Mouse (Mus musculus) hematopoietic stem cell, adult 5-6 weeks (primary cell): ENCODE data around the gene Rrp12. TPM values are rescaled to one million over a fixed set of nuclear protein-coding genes. Genes with fewer than 3 reads are reported as not detected.
"Not testable (repeated sequence)": the region's sequence is repeated elsewhere in the genome, so short reads cannot be mapped to it uniquely, and the experiment has no call there.

Experiments used
- ATAC-seq, 2 experiments: fragments of 125-278 bp in 1 of 2; replicated peaks in 1 of 2; 2 replicates each; pipeline ENCODE4 v1.8.0; 2016 to 2017; ENCODE audit warnings: inconsistent platforms in 2 of 2, mild to moderate bottlenecking in 2 of 2, moderate number of reproducible peaks in 2 of 2, low read depth in 1 of 2, moderate TSS enrichment in 1 of 2; ENCODE audit not compliant: low FRiP score in 2 of 2, poor library complexity in 2 of 2, severe bottlenecking in 2 of 2, insufficient read depth in 1 of 2, low TSS enrichment in 1 of 2
- total RNA-seq: library from RNA; stranded (forward); fragments of 172-1452, 232-1000 nt; gene quantifications from 2 replicates; pipeline ENCODE4 v1.2.3, GENCODE M21; 2017

Gene Rrp12
- total RNA-seq, 1 experiment from 2014 or later: 18.9 TPM

DNA sequence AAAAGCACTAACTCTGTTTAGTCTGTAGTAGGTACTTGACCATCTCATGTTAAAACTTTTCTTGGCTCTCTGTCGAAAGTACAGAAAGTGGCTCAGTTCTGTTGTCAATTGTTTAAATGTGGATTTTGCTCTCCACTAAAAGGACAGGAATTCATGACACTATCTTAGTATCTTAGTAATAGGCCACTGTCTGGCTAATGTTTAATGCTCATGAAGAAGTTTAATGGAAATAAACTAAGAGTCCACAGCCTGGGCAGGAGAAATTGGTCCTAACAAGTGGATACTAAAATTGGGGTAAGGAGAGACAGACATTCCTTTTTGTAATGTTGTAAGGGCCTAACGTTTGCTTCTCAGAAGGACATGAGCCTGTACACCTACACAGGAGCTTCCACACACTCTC, 14.4 kb upstream of the Rrp12 start:
- ATAC-seq: no peak

DNA sequence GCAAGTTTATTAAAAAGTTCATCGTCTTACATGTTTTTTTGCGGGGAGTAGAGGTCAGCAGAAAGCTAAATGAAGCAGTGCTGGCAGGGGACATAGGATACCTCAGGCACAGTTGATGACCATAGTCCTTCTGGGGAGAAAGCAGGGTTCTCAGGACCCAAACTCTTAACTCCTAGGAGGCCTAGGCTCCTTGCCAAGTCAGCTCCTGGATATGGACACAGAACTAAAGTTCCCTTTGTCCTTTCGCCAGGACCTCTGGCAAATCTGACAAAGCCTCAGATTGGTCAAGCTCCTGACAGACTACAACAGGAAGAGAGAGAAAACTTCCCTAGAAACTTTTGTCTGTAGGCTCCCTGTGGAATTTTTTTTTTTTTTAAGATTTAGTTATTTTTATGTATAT, 12.8 kb upstream of the Rrp12 start:
- ATAC-seq: no peak

DNA sequence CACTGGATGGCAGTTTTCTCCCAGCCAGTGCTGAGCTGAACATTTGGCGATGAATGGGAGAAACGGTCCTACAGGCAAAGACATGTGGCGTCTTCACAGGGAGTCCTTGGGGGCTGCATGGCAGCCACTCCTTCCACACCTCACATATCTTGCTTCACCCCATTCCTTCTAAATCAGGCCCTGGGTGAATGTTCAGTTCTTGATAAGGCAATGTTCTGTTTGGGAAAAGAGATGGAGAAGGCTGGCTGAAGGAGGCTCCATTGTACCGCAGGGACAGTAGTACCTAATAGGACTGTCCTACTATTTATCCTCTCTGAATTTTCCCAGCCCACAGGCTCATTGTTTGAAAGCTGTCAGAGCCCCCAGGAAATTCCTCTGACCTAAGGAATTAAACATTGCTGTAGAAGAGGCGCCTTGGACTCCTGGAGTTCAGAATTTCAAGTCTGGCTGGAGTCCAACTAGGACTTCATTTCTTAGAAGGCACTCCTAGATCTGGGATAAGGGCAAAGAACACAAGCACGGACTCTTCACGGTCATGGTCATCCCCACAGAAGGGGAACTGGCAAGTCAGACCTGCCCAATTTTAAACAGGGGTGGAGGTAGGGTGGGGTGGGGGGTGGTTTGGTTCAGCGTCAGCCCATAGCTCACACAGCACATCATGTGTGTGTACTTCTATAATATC, 11.2 kb upstream of the Rrp12 start:
- ATAC-seq: no peak

DNA sequence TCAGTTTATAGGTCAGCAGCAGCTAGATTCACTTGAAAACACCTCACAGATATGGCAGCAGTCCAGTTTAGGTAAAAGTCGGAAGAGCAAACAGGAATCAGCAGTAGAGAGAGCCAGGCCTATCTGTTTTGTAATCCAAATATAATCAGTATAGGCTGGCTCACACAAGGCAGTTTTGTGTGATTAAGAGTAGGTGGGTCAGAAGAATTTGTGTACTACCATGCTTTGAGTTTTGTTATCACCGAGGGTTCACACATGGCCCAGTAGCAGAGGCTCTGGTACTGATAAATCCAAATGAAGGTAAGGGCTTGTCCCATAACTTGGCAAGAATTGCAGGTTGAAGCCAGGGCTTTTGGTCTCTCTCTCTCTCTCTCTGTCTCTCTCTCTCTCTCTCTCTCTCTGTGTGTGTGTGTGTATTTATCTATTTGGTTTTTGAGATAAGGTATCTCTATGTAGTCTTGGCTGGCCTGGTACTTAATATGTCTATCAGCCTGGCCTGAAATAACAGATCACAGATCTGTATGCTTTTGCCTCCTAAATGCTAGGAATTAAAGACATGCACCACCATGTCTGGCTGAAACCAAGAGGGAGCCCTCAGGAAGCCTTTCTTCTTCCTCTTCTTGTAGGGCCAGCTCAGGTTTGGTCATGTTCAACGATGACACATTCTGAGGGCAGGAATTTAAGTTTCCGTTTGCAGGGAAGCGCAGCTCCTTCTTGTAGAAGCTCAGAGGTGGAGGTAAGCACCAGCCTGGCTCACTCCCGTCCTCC, 10.5 kb upstream of the Rrp12 start:
- no peak for ATAC-seq

DNA sequence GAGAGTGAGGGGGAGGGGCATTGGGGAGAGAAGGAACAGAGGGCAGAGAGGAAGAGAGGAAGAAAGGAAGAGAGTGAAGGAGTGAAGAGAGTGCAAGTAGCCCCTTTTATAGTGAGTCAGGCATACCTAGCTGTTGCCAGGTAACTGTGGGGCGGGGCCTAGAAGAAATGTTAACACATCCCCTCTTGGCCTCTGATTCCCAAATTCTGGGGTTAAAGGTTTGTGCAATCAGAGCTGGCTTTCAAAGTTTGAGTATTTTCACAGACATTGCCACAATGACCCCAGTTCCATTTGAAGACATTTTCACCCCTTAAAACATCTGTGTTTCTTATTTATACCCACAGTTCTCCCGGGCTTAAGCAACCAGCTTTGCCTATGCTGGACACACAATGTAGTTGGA, 9.3 kb upstream of the Rrp12 start:
- no peak for ATAC-seq

DNA sequence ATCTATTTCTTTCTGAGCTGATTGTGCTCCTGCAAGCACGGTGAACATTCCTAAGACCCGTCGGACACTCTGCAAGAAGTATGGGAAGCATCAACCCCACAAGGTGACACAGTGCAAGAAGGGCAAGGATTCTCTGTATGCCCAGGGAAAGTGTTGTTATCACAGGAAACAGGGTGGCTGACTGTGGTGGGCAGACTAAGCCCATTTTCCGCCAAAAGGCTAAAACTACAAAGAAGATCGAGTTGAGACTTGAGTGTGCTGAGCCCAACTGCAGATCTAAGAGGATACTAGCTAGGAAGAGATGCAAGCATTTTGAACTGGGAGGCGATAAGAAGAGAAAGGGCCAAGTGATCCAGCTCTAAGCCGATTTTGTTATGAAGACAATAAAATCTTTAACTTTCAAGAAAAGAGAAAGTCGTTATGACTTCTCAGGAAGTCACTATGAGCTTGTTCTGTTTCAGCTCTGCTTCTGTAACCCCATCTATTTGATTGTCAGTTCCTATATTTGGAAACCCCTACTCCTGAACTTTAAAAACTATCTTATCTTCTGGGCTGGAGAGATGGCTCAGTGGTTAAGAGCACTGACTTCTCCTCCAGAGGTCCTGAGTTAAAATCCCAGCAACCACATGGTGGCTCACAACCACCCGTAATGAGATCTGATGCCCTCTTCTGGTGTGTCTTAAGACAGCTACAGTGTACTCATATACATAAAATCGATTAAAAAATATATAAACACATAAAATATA, 7.0 kb upstream of the Rrp12 start:
- peak in 1 of 2 experiments; percentile 14; a peak in 2 of 4 replicates for ATAC-seq

DNA sequence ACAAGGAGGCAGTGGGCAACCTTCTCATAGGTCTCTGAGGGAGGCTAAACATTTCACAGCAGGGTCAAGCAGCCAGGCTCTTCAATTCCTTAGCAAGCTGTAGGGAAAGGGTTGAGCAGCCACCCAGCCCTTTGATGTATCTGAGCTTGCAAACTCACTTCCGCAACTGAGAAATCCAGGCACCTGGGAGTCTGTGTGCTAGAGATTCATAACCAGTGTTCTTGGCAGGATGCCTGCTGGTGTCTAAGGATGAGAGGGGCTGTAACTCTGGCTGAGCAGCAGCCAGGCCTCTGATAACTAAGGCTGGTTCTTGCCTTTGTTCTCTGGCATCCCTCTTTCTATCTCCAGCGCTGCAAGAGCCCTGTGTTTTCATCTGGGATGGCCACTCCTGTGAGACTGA, 5.7 kb upstream of the Rrp12 start:
- ATAC-seq: peak in 1 of 2 experiments; percentile 24; a peak in 1 of 4 replicates

DNA sequence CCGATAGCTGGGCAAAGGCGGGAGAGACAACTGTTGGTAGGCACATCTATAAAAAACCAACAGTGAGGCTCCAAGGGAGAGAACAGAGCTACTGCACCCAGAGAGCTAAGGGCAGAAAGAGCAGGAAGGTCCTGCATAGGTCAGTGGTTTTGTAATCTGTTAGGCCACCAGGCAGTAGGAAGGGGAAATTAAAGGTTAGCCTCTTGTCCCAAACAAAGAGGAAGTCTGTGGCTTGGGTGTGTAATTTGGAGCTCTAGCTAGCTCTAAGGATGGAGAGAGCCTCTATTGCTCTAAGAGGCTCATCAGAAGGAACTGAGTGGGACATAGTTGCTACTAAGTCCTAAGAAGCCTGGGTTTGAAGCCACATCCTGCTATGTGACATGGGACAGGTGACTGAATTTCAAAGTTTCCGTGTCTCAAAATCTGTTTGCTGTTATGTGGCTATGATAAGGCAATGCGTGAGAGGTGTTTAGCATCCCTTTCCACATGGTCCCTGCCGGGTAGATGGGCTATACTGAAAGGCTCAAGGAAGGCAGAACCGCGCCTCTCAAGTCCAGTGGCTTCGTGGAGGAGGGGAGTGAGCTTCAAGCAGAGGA, 4.6 kb upstream of the Rrp12 start:
- ATAC-seq: peak; percentile 57 to 73

DNA sequence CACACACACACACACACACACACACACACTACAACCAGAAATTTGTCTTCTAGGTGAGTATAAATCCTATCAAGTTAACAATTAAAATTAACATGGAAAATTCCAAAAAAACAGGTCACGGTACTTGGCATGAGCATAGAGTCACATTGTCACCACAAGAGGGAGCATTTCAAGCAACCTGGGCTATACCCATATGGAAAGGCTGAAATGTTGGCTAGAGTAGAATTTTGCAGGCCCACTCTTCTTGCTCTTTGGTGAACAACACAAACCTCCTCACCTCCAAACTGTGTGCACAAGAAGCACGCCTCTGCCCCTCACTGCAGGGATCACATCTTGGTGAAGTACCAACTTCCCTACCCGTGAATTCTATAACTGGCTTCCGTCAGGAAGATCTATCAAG, 2.9 kb upstream of the Rrp12 start:
- no peak for ATAC-seq

DNA sequence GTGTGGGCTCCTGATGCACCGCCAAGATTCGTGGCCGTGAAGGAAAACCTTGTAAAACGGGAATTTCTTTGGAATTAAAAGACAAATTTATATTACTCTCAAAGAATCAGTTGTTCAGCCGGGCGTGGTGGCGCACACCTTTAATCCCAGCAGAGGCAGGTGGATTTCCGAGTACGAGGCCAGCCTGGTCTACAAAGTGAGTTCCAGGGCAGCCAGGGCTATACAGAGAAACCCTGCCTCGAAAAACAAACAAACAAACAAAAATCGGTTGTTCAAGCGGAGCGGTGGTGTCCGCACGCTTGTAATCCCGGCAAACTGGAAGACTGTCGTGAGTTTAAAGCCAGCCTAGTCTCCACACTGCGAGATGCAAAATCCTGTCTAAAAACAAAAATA, 342 bp upstream of the Rrp12 start:
- no peak for ATAC-seq

DNA sequence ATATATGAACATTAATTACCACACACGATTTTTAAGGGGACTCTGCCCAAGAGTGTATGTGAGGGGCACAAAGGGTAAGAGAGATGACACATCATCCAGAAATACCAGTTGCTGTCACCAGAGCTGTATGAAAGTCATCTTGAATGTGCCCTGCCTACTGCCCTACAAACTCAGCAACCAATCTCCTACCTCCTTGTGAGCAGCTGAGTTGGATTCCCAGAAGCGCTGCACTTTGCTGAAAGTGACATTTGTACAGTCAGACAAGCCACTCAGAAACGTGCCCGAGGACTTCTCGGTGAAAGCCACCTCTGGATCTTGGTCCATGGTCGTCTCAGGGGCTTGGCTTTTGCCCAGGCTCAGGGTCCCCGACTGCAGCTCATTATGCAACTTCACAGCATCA, 1.0 kb downstream of the Rrp12 start:
- no peak for ATAC-seq

DNA sequence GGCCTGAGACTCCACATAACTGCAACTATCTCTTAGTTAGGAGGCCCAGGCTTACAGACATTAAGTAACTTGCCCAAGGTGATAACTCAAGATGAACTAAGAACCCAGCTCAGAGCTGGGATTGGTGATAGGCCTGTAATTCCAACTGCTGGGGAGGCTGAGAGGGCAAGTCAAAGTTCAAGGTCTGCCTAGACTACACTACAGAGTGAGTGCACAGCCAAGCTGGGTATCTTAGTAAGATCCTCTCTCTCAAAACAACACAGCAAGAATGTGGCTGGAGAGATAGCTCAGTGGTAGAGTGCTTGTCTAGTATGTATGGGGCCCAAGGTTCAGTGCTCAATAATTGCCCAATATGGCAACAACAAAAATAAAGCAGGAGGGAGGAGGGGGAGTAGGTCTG, 7.8 kb downstream of the Rrp12 start:
- no peak for ATAC-seq

DNA sequence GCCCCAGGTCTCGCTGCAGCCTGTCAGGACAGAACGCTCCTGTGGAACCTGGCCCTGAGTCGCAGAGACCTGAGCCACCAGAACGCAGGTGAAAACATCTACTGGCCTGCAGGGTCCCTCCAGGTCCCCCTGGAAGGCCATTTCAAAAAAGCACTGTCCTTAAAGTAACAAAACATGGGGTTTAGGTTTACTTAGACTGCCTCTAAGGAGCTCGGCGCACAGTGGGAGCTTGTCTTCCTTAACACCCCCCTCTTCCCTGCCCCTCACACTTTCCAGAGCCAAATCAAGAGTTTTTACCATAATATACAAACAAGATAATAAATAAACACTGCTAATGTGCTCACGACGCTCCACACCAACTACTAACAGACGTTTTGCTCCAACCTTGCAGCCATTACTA, 12.1 kb downstream of the Rrp12 start:
- ATAC-seq: no peak

DNA sequence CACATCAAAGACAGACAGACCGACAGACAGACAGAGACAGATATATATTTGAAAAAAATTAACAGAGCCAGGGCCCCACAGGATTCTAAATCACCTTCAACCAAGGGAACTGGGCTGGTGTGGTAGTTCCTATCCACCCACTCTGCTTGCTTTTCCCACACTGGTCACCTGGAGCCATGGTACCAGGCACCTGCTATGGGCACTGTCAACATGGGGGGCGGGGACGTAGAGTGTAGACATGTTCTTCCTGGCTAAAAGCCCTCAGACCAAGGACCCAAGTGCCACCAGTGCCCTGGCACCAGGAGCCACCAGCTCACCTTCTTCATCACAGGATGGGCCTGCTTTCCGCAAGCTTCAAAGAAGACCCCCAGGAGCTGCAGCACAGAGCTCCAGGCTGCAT, 14.1 kb downstream of the Rrp12 start:
- ATAC-seq: no peak

DNA sequence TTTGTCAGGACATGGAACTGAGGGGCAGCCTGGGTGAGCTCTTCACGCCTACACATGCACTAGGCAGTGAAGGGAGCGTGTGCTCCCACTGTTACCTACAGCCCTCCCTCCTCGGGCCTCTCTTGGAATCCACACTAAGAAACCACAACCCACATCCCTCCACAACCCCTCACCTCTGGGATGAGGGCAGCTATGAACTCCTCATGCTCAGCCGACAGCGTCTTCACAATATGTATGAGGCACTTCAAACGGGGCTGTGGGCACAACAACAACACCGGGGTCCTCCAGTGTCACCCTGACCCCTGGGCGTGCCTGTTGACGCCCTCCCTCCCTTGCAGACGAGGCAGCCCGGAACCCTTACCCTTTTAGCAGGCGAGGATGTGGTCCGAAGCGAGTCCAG, 21.6 kb downstream of the Rrp12 start:
- ATAC-seq: 0 out of 4 replicates have a peak, but pooled peaks of 1 of the 2 experiments have one; percentile 37

DNA sequence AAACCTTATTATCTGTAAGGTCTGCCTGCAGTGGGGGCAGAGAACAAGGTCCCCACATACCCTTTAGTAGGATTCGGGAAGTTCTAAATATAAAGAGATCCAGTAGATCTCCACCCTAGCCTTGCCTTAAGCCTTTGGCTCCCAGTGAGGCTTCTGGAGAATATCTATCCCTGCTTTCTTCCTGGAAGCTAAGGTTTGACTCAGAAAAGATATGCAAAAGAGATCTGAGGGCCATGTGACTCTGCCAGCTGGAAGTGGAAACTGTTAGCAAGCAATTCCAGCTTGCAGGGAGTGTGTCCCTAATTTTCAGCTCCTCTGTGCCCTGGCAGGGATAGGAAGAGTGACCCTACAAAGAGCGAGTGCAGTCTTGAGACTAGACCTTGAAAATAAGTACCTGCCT, 23.7 kb downstream of the Rrp12 start:
- ATAC-seq: no peak

DNA sequence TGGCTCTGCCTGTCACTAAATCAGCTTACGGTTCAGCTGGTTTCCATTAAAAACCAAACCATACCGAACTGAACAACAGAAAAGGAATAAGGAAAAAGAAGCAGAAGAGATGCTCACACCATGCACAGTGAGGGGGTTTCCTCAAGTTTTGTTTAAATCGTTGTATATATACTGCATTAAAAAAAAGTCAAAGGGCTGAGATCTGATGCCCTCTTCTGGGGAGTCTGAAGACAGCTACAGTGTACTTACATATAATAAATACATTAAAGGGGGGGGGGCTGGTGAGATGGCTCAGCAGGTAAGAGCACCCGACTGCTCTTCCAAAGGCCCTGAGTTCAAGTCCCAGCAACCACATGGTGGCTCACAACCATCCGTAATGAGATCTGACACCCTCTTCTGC, 26.0 kb downstream of the Rrp12 start:
- ATAC-seq: not testable (repeated sequence)

DNA sequence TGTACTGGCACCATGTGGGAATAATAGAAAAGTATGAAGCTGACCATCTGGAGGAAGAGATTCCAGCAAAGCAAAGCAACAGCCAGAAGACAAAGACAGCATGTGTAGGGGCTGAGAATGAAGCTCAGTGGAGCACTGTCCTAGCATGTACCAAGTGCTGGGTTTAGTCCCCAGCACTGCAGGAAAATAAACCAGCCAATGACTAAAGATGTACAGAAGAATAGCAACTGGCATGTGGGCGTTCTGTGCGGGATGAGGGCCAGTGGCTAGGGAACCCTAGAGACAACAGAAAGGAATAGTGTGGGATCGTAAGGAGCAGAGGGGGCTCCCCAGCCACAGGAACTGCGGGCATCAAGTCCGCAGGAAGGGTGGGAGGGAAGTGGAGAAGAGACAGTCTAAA, 26.7 kb downstream of the Rrp12 start:
- ATAC-seq: no peak
